Mouse (Mus musculus): ENCODE measurements around the gene Trabd2b. TPM values are rescaled to one million over a fixed set of nuclear protein-coding genes. Genes with fewer than 3 reads are reported as not detected.

The Trabd2b gene
- polyA plus RNA-seq, 1 experiment from 2014 or later = 1.8 TPM

GRCm38 (mm10) chr4:114664063-114665036 lies 257.8 kb downstream of the Trabd2b start:
- Histone ChIP-seq H3K4me3 (no peak overlapping the region), H3K4me1 (peaks cover 32% of the 10 kb centered on the region), H3K9me3 (replicated peaks) (no peaks in the 10 kb centered on the region), H3K27me3 (ENCODE audit: low read depth, poor library complexity, severe bottlenecking) (peaks cover 92% of the 10 kb centered on the region), H3K36me3 (no peaks in the 10 kb centered on the region), H3K27ac (replicated peaks) (no peak overlapping the region)
- WGBS = 73% methylated on average over 9 of the region's 9 CpGs
- no peak for DNase-seq (ENCODE audit: low spot score)

Other genes with a start within 250 kb of the Trabd2b start
- gene Skint11, start 243.3 kb upstream of the Trabd2b start, polyA plus RNA-seq (2016; fragmentation: Nextera tagmentation; extraction: Ambion mirVana) = not detected in 2 replicates

Data from midbrain, embryonic 10.5 days (tissue).